Mouse (Mus musculus) limb, embryonic 11.5 days (tissue): ENCODE measurements at regions not wholly inside any gene's neighbourhood (a gene's known extent, or its start where the extent isn't known, plus 50 kb on each side); places are given as distances from the start of the nearest gene placed in this dataset.

Source experiments
- ATAC-seq: fragments of 200-750 bp; cut with Nextera tagmentation; 2 replicates; pipeline ENCODE4 v1.8.0; 2017; ENCODE audit warnings: low read depth; ENCODE audit not compliant: insufficient number of reproducible peaks, low FRiP score, low TSS enrichment
- DNase-seq: peaks from one replicate; pipeline ENCODE4 v3.0.0-alpha.2; 2015; ENCODE audit warnings: low spot score
- H3K27ac ChIP-seq: fragments of 300-500 bp; sonication (generic); replicated peaks from 2 replicates; pipeline ENCODE4 v1.5.1; 2014; ENCODE audit warnings: low read depth, mild to moderate bottlenecking, low read length
- H3K27me3 ChIP-seq: fragments of 300-500 bp; sonication (generic); 2 replicates; pipeline ENCODE4 v1.6.1; 2014; ENCODE audit warnings: mild to moderate bottlenecking, low read length, mixed read lengths; ENCODE audit not compliant: control insufficient read depth, insufficient read depth
- H3K36me3 ChIP-seq: fragments of 300-500 bp; sonication (generic); 2 replicates; pipeline ENCODE4 v1.6.1; 2014; ENCODE audit warnings: mild to moderate bottlenecking, low read length, moderate library complexity, mixed read lengths; ENCODE audit not compliant: control insufficient read depth, insufficient read depth
- H3K4me1 ChIP-seq: fragments of 300-500 bp; sonication (generic); 2 replicates; pipeline ENCODE4 v1.6.1; 2014; ENCODE audit warnings: low read length, mixed read lengths; ENCODE audit not compliant: control insufficient read depth, insufficient read depth
- H3K4me2 ChIP-seq: fragments of 300-500 bp; sonication (generic); 2 replicates; pipeline ENCODE4 v1.6.1; 2014; ENCODE audit warnings: low read depth, mild to moderate bottlenecking, moderate library complexity; ENCODE audit not compliant: severe bottlenecking
- H3K4me3 ChIP-seq: fragments of 300-500 bp; sonication (generic); 2 replicates; pipeline ENCODE4 v1.5.1; 2014; ENCODE audit warnings: low read depth, low read length
- H3K9ac ChIP-seq: fragments of 300-500 bp; sonication (generic); 2 replicates; pipeline ENCODE4 v1.6.1; 2014; ENCODE audit warnings: mild to moderate bottlenecking, low read length
- H3K9me3 ChIP-seq: fragments of 300-500 bp; sonication (generic); 2 replicates; pipeline ENCODE4 v1.6.1; 2016; ENCODE audit warnings: low read length; ENCODE audit not compliant: control insufficient read depth
- WGBS: fragments of 180-500 bp; shearing (Covaris S2); extraction: QIAGEN DNeasy Blood & Tissue Kit; methylation state at CpG from one replicate; pipeline ENCODE4 v1.1.7; 2014; 5-methylcytosine and 5-hydroxymethylcytosine counted together

DNA sequence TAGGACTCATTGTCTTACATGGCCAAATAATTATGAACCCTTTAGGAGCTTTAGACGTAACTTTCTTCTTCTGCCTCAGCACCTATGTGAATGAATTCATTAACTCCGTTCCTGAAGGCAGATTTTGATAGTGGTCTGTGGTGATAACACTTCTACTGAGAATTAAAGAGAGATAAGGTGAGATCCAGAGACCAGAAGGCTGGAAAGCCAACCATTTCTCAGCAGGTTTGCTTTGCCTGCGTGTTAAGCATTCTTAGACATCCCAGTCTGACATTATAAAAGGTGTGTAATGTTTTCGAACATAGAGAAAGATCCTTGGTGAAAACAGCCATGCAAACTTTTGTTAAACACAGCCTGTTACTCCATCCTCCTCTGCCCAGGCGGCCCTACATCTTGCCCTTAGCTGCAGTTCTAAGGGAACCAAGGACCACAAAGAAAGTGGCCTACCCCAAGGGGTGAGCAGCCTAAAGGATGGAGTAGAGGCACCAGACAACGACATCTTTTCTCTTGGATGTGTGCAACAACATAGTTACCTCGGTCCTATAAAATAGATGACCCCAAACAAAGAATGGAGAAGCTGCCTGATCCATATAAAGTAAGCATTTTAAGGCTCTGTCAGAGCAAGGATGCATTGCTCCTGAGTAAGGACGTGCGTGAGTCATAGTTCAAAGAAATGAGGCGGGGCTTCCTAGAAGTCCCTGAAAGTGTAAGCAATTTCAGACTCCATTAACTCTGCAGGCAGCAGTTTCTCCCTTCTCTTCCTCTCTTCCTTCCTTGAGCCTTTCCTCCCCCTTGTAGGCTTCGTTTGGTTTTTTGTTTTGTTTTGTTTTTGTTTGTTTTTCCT lies 55.1 kb upstream of the Xpr1 start:
- no peaks in the 10 kb centered on the region for H3K27me3 ChIP-seq
- no peak overlapping the region for H3K4me2 ChIP-seq
- WGBS, result 66% methylated on average over 11 of the region's 11 CpGs
- H3K36me3 ChIP-seq, result no peaks in the 10 kb centered on the region
- no peak for DNase-seq
- H3K27ac ChIP-seq, result no peak overlapping the region
- H3K4me3 ChIP-seq, result no peak overlapping the region
- H3K9ac ChIP-seq, result no peak overlapping the region
- H3K9me3 ChIP-seq, result no peaks in the 10 kb centered on the region
- H3K4me1 ChIP-seq, result no peaks in the 10 kb centered on the region
- ATAC-seq, result no peak

DNA sequence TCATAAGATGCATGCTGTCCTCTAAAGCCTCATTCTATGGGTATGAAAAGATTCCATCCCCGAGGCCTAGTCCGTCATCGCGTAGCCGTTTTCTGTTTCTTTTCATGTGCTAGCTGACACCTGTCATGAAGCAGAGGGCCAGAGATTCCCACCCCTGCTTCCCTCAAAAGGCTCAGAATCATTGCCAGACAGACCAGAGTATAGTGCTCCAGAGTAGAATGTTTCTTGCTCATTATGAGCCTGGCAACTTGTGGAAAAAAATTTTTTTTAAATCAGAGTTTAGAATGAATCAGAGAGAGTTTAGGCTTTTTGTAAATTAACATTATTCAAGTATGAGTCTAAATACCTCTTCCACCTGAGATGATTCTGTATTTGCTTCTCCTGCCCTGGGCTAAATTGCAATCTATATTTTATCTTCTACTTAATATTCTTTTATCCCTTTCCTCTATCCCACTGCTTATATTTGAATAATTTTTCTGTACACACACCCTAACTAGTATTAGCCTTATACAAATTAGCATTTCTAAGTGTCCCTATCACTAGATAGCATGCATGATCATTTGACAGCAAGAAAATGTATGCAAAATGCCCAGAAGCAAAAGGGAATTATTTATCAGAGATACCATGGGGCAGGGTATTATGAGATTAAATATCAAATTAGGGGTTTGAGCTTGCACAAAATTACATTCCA lies 55.9 kb upstream of the Xpr1 start:
- WGBS, result 50% methylated on average over 5 of the region's 5 CpGs
- no peak overlapping the region for H3K27ac ChIP-seq
- H3K4me1 ChIP-seq, result no peaks in the 10 kb centered on the region
- H3K36me3 ChIP-seq, result no peaks in the 10 kb centered on the region
- DNase-seq (no peak), ATAC-seq (no peak)
- no peak overlapping the region for H3K9ac ChIP-seq
- no peak overlapping the region for H3K4me3 ChIP-seq
- H3K9me3 ChIP-seq, result no peaks in the 10 kb centered on the region
- H3K4me2 ChIP-seq, result no peak overlapping the region
- H3K27me3 ChIP-seq, result no peaks in the 10 kb centered on the region

DNA sequence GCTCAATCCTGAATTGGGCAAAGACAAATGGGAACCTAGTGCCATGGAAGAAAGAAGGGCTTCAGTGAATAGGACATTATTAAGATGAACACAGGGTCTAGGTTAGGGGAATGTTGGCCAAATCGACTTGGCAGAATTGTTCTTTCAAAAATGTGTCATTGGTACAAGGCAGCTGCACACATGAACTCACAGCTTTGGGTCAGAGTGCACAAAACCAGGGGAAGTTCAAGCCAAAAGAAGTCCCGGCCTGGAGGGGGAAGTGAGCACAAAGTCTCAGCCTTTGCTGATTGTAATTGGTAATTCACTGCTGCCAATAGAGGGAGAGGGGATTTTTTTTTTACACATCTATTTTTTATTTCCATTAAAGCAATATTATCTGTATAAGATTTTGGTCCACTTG lies 57.8 kb upstream of the Xpr1 start:
- DNase-seq, result no peak
- H3K4me1 ChIP-seq, result no peaks in the 10 kb centered on the region
- no peaks in the 10 kb centered on the region for H3K36me3 ChIP-seq
- H3K4me3 ChIP-seq, result no peak overlapping the region
- WGBS, result 50% methylated on average over 2 of the region's 2 CpGs
- no peak overlapping the region for H3K27ac ChIP-seq
- no peak overlapping the region for H3K4me2 ChIP-seq
- no peaks in the 10 kb centered on the region for H3K9me3 ChIP-seq
- H3K9ac ChIP-seq, result no peak overlapping the region
- no peaks in the 10 kb centered on the region for H3K27me3 ChIP-seq
- no peak for ATAC-seq

DNA sequence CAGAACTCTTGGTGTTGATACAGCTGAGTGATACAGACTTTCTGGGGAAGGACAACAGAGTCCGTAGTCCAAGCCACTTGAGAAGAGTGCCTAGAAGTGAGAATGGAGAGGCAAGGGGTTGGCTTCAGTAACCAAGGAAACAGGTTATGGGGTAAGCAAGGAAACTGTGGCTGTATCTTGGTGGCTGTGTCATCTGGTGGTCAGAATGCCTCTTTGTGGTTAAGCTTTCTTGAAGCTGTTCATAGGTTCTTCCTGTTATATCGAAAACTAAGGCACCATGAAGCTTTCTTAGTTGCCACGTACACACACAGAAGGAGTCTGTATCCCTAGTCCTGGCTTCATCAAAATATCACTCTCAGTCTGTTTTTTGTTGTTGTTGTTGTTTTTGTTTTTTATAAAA lies 59.0 kb upstream of the Xpr1 start:
- H3K4me2 ChIP-seq, result no peak overlapping the region
- no peaks in the 10 kb centered on the region for H3K27me3 ChIP-seq
- H3K9me3 ChIP-seq, result no peaks in the 10 kb centered on the region
- H3K9ac ChIP-seq, result no peak overlapping the region
- no peaks in the 10 kb centered on the region for H3K36me3 ChIP-seq
- H3K4me3 ChIP-seq, result no peak overlapping the region
- 94% methylated on average over 3 of the region's 3 CpGs for WGBS
- no peaks in the 10 kb centered on the region for H3K4me1 ChIP-seq
- no peak overlapping the region for H3K27ac ChIP-seq
- ATAC-seq, result no peak
- no peak for DNase-seq

DNA sequence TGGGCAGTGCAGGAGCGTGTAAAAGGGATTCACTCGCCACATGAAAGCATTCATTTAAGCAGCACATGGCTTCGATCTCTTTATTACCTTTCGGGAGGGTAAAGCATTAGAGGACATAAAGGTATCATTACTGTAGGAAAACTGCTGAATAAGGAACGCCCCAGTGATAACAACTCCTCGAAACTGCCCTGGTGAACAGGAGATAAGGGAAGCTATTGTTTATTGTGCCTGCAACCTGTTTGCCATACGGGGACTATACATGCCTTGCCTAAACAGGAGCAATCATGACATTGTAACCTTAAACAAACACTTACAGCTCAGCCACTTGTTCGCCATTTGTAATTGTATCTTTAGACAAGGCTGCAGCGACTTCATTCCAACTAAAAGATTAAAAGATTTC lies 64.9 kb upstream of the Xpr1 start:
- 20% methylated on average over 9 of the region's 9 CpGs for WGBS
- ATAC-seq (no peak), DNase-seq (peak; percentile 26)
- Histone ChIP-seq H3K36me3 (no peaks in the 10 kb centered on the region), H3K27ac (no peak overlapping the region), H3K27me3 (no peaks in the 10 kb centered on the region), H3K9ac (no peak overlapping the region), H3K4me1 (peaks cover 20% of the 10 kb centered on the region; the same call in 1 of the 2 replicates), H3K4me2 (no peak overlapping the region), H3K4me3 (no peak overlapping the region), H3K9me3 (no peaks in the 10 kb centered on the region)

DNA sequence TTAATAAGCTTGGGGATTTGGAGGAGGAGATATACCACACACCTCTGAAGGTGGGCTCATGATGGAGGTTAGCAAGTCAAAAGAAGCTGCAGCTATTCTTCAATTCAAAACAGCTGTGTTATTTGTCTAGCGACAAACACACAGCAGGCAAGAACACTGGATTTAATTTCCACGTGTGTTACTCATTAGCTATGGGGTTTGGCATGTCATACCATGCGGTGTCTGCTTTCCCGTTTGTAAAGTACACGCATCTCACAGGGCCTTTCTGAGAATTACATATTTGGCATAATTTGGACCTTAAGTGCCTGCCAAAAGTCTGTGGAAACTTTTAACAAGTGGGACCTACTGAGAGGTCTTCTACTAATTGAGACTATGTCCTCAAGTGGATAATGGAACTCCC lies 65.5 kb upstream of the Xpr1 start:
- H3K27ac ChIP-seq, result no peak overlapping the region
- H3K4me3 ChIP-seq, result no peak overlapping the region
- H3K27me3 ChIP-seq, result no peaks in the 10 kb centered on the region
- no peaks in the 10 kb centered on the region for H3K36me3 ChIP-seq
- H3K4me1 ChIP-seq, result peaks cover 20% of the 10 kb centered on the region; the same call in 1 of the 2 replicates
- no peak overlapping the region for H3K4me2 ChIP-seq
- peak; percentile 29 for DNase-seq
- no peak for ATAC-seq
- no peak overlapping the region for H3K9ac ChIP-seq
- WGBS, result 16% methylated on average over 5 of the region's 5 CpGs
- H3K9me3 ChIP-seq, result no peaks in the 10 kb centered on the region

DNA sequence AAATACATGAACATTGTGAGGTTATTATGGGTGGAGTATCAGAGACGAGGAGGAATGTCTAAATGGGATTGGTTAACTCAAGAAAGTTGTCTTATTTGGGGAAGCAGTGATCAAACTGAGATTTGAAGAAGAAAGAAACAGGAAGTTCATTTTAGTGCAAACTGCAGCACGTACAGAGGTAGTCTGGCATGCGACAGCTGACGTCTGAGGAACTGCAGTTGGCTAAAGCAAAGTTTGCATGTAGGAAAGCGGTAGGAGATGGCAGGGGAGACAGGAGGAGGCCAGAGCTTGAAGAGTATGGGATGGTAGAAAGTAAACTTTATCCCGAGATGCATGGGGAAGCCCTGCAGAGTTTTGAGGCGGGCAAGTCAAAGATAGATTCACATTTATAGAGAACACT lies 66.5 kb upstream of the Xpr1 start:
- ATAC-seq (no peak), DNase-seq (no peak)
- H3K27ac ChIP-seq, result no peak overlapping the region
- 64% methylated on average over 7 of the region's 7 CpGs for WGBS
- no peaks in the 10 kb centered on the region for H3K9me3 ChIP-seq
- no peak overlapping the region for H3K4me3 ChIP-seq
- H3K4me2 ChIP-seq, result no peak overlapping the region
- H3K27me3 ChIP-seq, result no peaks in the 10 kb centered on the region
- H3K4me1 ChIP-seq, result peaks cover 20% of the 10 kb centered on the region; the same call in 1 of the 2 replicates
- no peaks in the 10 kb centered on the region for H3K36me3 ChIP-seq
- no peak overlapping the region for H3K9ac ChIP-seq

DNA sequence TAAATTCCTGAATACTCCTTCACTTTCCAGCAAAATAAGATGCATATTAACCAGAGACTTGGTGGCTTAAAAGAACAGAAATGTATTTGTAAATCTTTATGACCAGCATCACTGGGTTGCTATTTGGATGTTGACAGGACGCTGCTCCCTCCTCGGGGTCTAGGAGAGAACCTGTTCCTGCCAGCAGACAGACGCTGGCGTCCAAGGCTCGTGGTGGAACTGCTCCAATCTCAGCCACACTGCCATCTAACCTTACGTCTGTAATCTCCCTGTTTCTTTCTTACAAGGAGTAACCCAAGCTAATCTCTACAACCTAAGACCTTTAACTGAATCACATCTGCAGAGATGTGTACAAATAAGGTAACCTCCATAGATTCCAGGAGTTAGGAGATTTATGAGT lies 70.1 kb upstream of the Acbd6 start:
- Histone ChIP-seq H3K36me3 (no peaks in the 10 kb centered on the region), H3K9me3 (no peaks in the 10 kb centered on the region), H3K9ac (no peak overlapping the region), H3K27me3 (no peaks in the 10 kb centered on the region), H3K4me1 (peaks cover 8% of the 10 kb centered on the region; the same call in 1 of the 2 replicates), H3K4me3 (no peak overlapping the region), H3K4me2 (no peak overlapping the region), H3K27ac (no peak overlapping the region)
- WGBS, result 89% methylated on average over 6 of the region's 6 CpGs
- no peak for ATAC-seq
- no peak for DNase-seq
